Mouse (Mus musculus) megakaryocyte, embryonic 14.5 days (primary cell): ENCODE results near the gene Mpi.

Source experiments
- FLI1 ChIP-seq: IDR thresholded peaks from 2 replicates; pipeline ENCODE4 v1.6.1; 2012; ENCODE audit warnings: low read length, inconsistent platforms, mixed read lengths
- GATA1 ChIP-seq: IDR thresholded peaks from 3 replicates; pipeline ENCODE4 v1.6.1; 2012; ENCODE audit warnings: mixed read lengths, low read length, inconsistent platforms, borderline replicate concordance

DNA sequence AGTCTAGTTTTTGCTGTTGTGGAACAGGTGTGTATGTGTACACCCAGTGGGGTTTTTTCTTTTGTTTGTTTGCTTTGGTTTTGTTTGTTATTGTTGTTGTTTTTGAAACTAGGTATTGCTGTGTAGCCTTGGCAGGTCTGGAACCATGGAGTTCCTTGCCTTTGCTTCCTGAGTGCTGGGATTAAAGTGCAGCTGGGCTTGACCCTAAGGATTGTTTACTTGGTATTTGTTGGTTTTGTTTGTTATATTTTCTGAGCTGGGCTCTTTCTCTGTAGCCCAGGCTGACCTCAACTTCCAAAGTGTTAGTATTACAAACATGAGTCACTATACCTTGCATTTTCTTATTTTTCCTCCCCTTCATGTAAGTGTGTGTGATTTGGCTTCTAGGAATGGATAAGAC is 26.1 kb downstream of the Mpi start:
- TF ChIP-seq FLI1 (no peak), GATA1 (no peak)
